Mouse (Mus musculus): ENCODE measurements around the gene Stab2. TPM values are rescaled to one million over a fixed set of nuclear protein-coding genes. Genes with fewer than 3 reads are reported as not detected.

The Stab2 gene
- total RNA-seq, 2 experiments from 2014 or later = 0.08 to 0.20 TPM

- DNase-seq (ENCODE audit: low spot score) = no peak
- intact Hi-C loops (cut with DNase I) = no loop called here
Measured at GRCm38 (mm10) chr10:86908562-86908961, 99.3 kb downstream of the Stab2 start.

GRCm38 (mm10) chr10:86907043-86907442 lies 100.8 kb downstream of the Stab2 start:
- intact Hi-C loops (cut with DNase I) = no loop called here

GRCm38 (mm10) chr10:86895531-86895930 lies 112.3 kb downstream of the Stab2 start:
- no peak for DNase-seq (ENCODE audit: low spot score)
- intact Hi-C loops (cut with DNase I) = no loop called here

More at GRCm38 (mm10) chr10:86907043-86907442, 100.8 kb downstream of the Stab2 start:
- DNase-seq (ENCODE audit: low spot score) = no peak

GRCm38 (mm10) chr10:86891066-86891465 lies 116.8 kb downstream of the Stab2 start:
- intact Hi-C loops (cut with DNase I) = no loop called here
- no peak for DNase-seq (ENCODE audit: low spot score)

GRCm38 (mm10) chr10:86890166-86890930 lies 117.5 kb downstream of the Stab2 start:
- intact Hi-C loops (cut with DNase I) = no loop called here
- DNase-seq (ENCODE audit: low spot score) = no peak

- intact Hi-C loops (cut with DNase I) = no loop called here
- no peak for DNase-seq (ENCODE audit: low spot score)
Measured at GRCm38 (mm10) chr10:86889440-86889839, 118.4 kb downstream of the Stab2 start.

GRCm38 (mm10) chr10:86886434-86886833 lies 121.4 kb downstream of the Stab2 start:
- no peak for DNase-seq (ENCODE audit: low spot score)
- intact Hi-C loops (cut with DNase I) = no loop called here

GRCm38 (mm10) chr10:86881448-86881847 lies 126.4 kb downstream of the Stab2 start:
- no peak for DNase-seq (ENCODE audit: low spot score)
- intact Hi-C loops (cut with DNase I) = no loop called here

- no peak for DNase-seq (ENCODE audit: low spot score)
- intact Hi-C loops (cut with DNase I) = no loop called here
Measured at GRCm38 (mm10) chr10:86880071-86880806, 127.6 kb downstream of the Stab2 start.

- DNase-seq (ENCODE audit: low spot score) = no peak
- intact Hi-C loops (cut with DNase I) = no loop called here
Measured at GRCm38 (mm10) chr10:86878721-86879120, 129.1 kb downstream of the Stab2 start.

GRCm38 (mm10) chr10:86872591-86872990 lies 135.2 kb downstream of the Stab2 start:
- no peak for DNase-seq (ENCODE audit: low spot score)
- intact Hi-C loops (cut with DNase I) = no loop called here

GRCm38 (mm10) chr10:86872121-86872520 lies 135.7 kb downstream of the Stab2 start:
- intact Hi-C loops (cut with DNase I) = no loop called here
- DNase-seq (ENCODE audit: low spot score) = no peak

- intact Hi-C loops (cut with DNase I) = no loop called here
- DNase-seq (ENCODE audit: low spot score) = no peak
Measured at GRCm38 (mm10) chr10:86863429-86863828, 144.4 kb downstream of the Stab2 start.

- intact Hi-C loops (cut with DNase I) = no loop called here
- no peak for DNase-seq (ENCODE audit: low spot score)
Measured at GRCm38 (mm10) chr10:86862496-86862895, 145.3 kb downstream of the Stab2 start.

- DNase-seq (ENCODE audit: low spot score) = no peak
- intact Hi-C loops (cut with DNase I) = no loop called here
Measured at GRCm38 (mm10) chr10:86860396-86860795, 147.4 kb downstream of the Stab2 start.

GRCm38 (mm10) chr10:86853433-86853832 lies 154.4 kb downstream of the Stab2 start:
- intact Hi-C loops (cut with DNase I) = no loop called here
- DNase-seq (ENCODE audit: low spot score) = no peak

GRCm38 (mm10) chr10:86852160-86852559 lies 155.7 kb downstream of the Stab2 start:
- DNase-seq (ENCODE audit: low spot score) = no peak
- intact Hi-C loops (cut with DNase I) = no loop called here

GRCm38 (mm10) chr10:86849508-86849907 lies 158.3 kb downstream of the Stab2 start:
- intact Hi-C loops (cut with DNase I) = no loop called here
- no peak for DNase-seq (ENCODE audit: low spot score)

- DNase-seq (ENCODE audit: low spot score) = no peak
- intact Hi-C loops (cut with DNase I) = no loop called here
Measured at GRCm38 (mm10) chr10:86849087-86849486, 158.7 kb downstream of the Stab2 start.

GRCm38 (mm10) chr10:86846926-86847467 lies 160.8 kb downstream of the Stab2 start:
- intact Hi-C loops (cut with DNase I) = no loop called here
- no peak for DNase-seq (ENCODE audit: low spot score)

GRCm38 (mm10) chr10:86842659-86843058 lies 165.2 kb downstream of the Stab2 start:
- no peak for DNase-seq (ENCODE audit: low spot score)
- intact Hi-C loops (cut with DNase I) = no loop called here
